Mouse (Mus musculus): Measurements from ENCODE around the gene Gm7257. TPM values are rescaled to one million over a fixed set of nuclear protein-coding genes. Genes with fewer than 3 reads are reported as not detected.

Gene Gm7257
- total RNA-seq (2023), result not detected

DNA sequence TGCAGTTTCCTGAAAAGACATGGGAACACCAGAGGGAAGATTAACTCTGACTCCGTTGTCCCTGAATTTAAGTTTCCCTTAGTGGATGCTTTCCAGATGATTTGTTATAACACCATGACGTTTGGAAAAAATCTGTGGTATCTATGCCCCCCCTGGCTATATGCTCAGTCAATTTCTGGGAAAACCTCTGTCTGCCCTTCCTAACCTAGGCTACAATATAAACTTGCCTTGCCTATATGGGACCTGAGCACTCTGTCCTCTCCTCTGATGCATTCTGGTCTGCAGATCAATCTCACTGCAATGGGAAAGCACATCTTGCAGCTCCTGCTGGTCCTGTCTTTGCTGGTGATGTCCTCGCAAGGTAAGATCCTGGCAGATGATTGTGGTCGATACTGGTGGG is at the start of gene Gm7257:
Gene Gm7257 (plus strand): TSS at position 301 of the 400 bp plus-strand sequence.

DNA sequence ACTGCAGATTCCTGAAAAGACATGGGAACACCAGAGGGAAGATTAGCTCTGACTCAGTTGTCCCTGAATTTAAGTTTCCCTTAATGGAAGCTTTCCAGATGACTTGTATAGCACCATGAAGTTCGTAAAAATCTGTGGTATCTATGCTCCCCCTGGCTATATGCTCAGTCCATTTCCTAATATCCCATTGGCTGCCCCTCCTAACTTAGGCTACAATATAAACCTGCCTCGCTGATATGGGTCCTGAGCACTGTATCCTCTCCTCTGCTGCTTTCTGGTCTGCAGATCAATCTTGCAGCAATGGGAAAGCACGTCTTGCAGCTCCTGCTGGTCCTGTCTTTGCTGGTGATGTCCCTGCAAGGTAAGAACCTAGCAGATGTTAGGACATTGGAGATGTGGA is 43.7 kb downstream of the Gm7257 start, which contains the start of gene Gm9513:
Gene Gm9513 (plus strand): TSS at position 301 of the 400 bp plus-strand sequence.

Other genes with a start within 250 kb of the Gm7257 start
- gene Gm9513, start 43.8 kb downstream of the Gm7257 start, total RNA-seq (2023), result not detected
- gene Gm5615, start 110.1 kb downstream of the Gm7257 start, total RNA-seq (2023), result not detected
- gene Gm17689, start 150.8 kb downstream of the Gm7257 start, total RNA-seq (2023), result not detected
- not detected for gene A630095E13Rik, start 211.5 kb downstream of the Gm7257 start, total RNA-seq (2023)

Measured in CD4-positive naive resting alpha-beta T cell, adult 76 days (primary cell).